In genomic region chr12:88984804-88985203, GRCm38 (mm10) we compare ENCODE assay signal across 10 mouse cellular contexts.
DNase-seq lines count a peak whose midpoint lies in the region; ATAC-seq and TF ChIP-seq lines count a peak whose summit lies in the region.
"Had no signal": no experiment of that assay in that cellular context is flagged by ENCODE, and none has a peak within 500 bp of the region (broad histone marks: within the 10 kb centered on the region; RNA-seq: fewer than 3 reads in every experiment).

No protein-coding gene starts in this region.

- no peaks in the 10 kb centered on the region for H3K36me3 ChIP-seq in heart, embryonic 15.5 days
- no peaks in the 10 kb centered on the region for H3K36me3 ChIP-seq in heart, adult 2 months (ENCODE audit: control insufficient read depth, insufficient read depth, low read length)
- H3K36me3 ChIP-seq in forebrain, embryonic 12.5 days (replicated peaks): no peaks in the 10 kb centered on the region
- H3K36me3 ChIP-seq: embryonic facial prominence, embryonic 12.5 days; neural tube, embryonic 12.5 days had no signal

- no peak for TF ChIP-seq POLR2A in heart, adult 2 months (IDR thresholded peaks at IDR 0.05; ENCODE audit: insufficient read depth, low read depth, low read length)

- no peak for TF ChIP-seq CTCF in heart, adult 2 months (IDR thresholded peaks at IDR 0.05)

- no peaks in the 10 kb centered on the region for H3K27me3 ChIP-seq in heart, embryonic 15.5 days
- H3K27me3 ChIP-seq in heart, adult 2 months (ENCODE audit: control insufficient read depth, insufficient read depth, low read length): 0 out of 2 replicates have a peak, but pooled peaks cover 4% of the 10 kb centered on the region
- no peaks in the 10 kb centered on the region for H3K27me3 ChIP-seq in forebrain, embryonic 12.5 days
- H3K27me3 ChIP-seq: embryonic facial prominence, embryonic 12.5 days; neural tube, embryonic 12.5 days had no signal

- peak overlapping the region; percentile 9; the same call in 1 of the 2 replicates for H3K4me2 ChIP-seq in heart, embryonic 15.5 days
- H3K4me2 ChIP-seq in forebrain, embryonic 12.5 days: no peak overlapping the region
- H3K4me2 ChIP-seq: embryonic facial prominence, embryonic 12.5 days had no signal

- intact Hi-C loops in heart, adult 2 months (cut with DNase I): no loop called here
- intact Hi-C loops in left cerebral cortex, postnatal 10 days (cut with DNase I): no loop called here

- DNase-seq in heart, adult 2 months: no peak
- peak; percentile 56 for DNase-seq in liver
- peak; percentile 34 for DNase-seq in neural tube, embryonic 10.5 days (ENCODE audit: extremely low spot score, low spot score)
- DNase-seq in left cerebral cortex, postnatal 10 days (ENCODE audit: extremely low spot score in 1 of 2, low spot score in 2 of 2): no peak
- DNase-seq in gastrocnemius, postnatal 4 days (ENCODE audit: low spot score in 2 of 2): no peak
- no peak for DNase-seq in layer of hippocampus, adult 9-11 months

- no peaks in the 10 kb centered on the region for H3K9me3 ChIP-seq in heart, embryonic 15.5 days (replicated peaks)
- no peaks in the 10 kb centered on the region for H3K9me3 ChIP-seq in forebrain, embryonic 12.5 days
- H3K9me3 ChIP-seq: embryonic facial prominence, embryonic 12.5 days; neural tube, embryonic 12.5 days had no signal

- no peak overlapping the region for H3K9ac ChIP-seq in heart, embryonic 15.5 days
- no peak overlapping the region for H3K9ac ChIP-seq in heart, adult 2 months (ENCODE audit: low read depth, low read length)
- H3K9ac ChIP-seq in forebrain, embryonic 12.5 days: no peak overlapping the region
- H3K9ac ChIP-seq: embryonic facial prominence, embryonic 12.5 days; neural tube, embryonic 12.5 days had no signal

- TF ChIP-seq EP300 in heart, adult 2 months (IDR thresholded peaks at IDR 0.05; ENCODE audit: insufficient read depth, low read depth, low read length): no peak

- peak overlapping the region; percentile 67 for H3K27ac ChIP-seq in heart, embryonic 15.5 days
- H3K27ac ChIP-seq in heart, adult 2 months: no peak overlapping the region
- H3K27ac ChIP-seq in forebrain, embryonic 12.5 days: peak overlapping the region; percentile 33; the same call in 1 of the 2 replicates
- H3K27ac ChIP-seq: embryonic facial prominence, embryonic 12.5 days; neural tube, embryonic 12.5 days had no signal

- H3K79me2 ChIP-seq in heart, adult 2 months (replicated peaks; ENCODE audit: control insufficient read depth, insufficient read depth, low read length): no peaks in the 10 kb centered on the region

- ATAC-seq in heart, embryonic 15.5 days (replicated peaks; ENCODE audit: insufficient number of reproducible peaks, insufficient read depth, low FRiP score, low read depth): no peak; the same call in 1 of the 2 replicates
- ATAC-seq in forebrain, embryonic 12.5 days (ENCODE audit: low FRiP score): no peak

- H3K4me1 ChIP-seq in heart, embryonic 15.5 days (replicated peaks): peaks cover 16% of the 10 kb centered on the region
- no peaks in the 10 kb centered on the region for H3K4me1 ChIP-seq in heart, adult 2 months (ENCODE audit: control insufficient read depth, insufficient read depth, low read length)
- peaks cover 19% of the 10 kb centered on the region for H3K4me1 ChIP-seq in forebrain, embryonic 12.5 days

- H3K4me3 ChIP-seq in heart, embryonic 15.5 days: no peak overlapping the region
- no peak overlapping the region for H3K4me3 ChIP-seq in heart, adult 2 months
- no peak overlapping the region for H3K4me3 ChIP-seq in forebrain, embryonic 12.5 days (replicated peaks)
- H3K4me3 ChIP-seq: embryonic facial prominence, embryonic 12.5 days; neural tube, embryonic 12.5 days had no signal

- WGBS in heart, embryonic 15.5 days: 14% methylated on average over 5 of the region's 5 CpGs
- 13% methylated on average over 5 of the region's 5 CpGs for WGBS in heart, adult 2 months
- WGBS in forebrain, embryonic 12.5 days: 28% methylated on average over 5 of the region's 5 CpGs

Comparison
In these comparisons a context has a peak if more than half of its experiments do, and no peak if none do; other contexts are left out.
1. DNase-seq: peak in liver (single experiment) and neural tube, embryonic 10.5 days (single experiment); none in heart, adult 2 months (0 of 2), left cerebral cortex, postnatal 10 days (0 of 2), gastrocnemius, postnatal 4 days (0 of 2) and layer of hippocampus, adult 9-11 months (single experiment).